Mouse (Mus musculus) neural tube, embryonic 15.5 days (tissue): ENCODE measurements around the gene Wfdc12. TPM values are rescaled to one million over a fixed set of nuclear protein-coding genes. Genes with fewer than 3 reads are reported as not detected.

Experiments used
- ATAC-seq: fragments of 200-750 bp; cut with Nextera tagmentation; 2 replicates; pipeline ENCODE4 v1.8.0; 2017; ENCODE audit warnings: mild to moderate bottlenecking, moderate TSS enrichment, moderate library complexity; ENCODE audit not compliant: low FRiP score
- H3K27ac ChIP-seq: fragments of 300-500 bp; sonication (generic); replicated peaks from 2 replicates; pipeline ENCODE4 v1.5.1; 2015; ENCODE audit warnings: mild to moderate bottlenecking, inconsistent platforms
- H3K27me3 ChIP-seq: fragments of 300-500 bp; sonication (generic); replicated peaks from 2 replicates; pipeline ENCODE4 v1.6.1; 2015; ENCODE audit warnings: inconsistent platforms
- H3K36me3 ChIP-seq: fragments of 300-500 bp; sonication (generic); 2 replicates; pipeline ENCODE4 v1.6.1; 2015; ENCODE audit warnings: inconsistent platforms
- H3K4me1 ChIP-seq: fragments of 300-500 bp; sonication (generic); 2 replicates; pipeline ENCODE4 v1.6.1; 2015; ENCODE audit warnings: inconsistent platforms
- H3K4me2 ChIP-seq: fragments of 300-500 bp; sonication (generic); 2 replicates; pipeline ENCODE4 v1.6.1; 2015; ENCODE audit warnings: inconsistent platforms, mild to moderate bottlenecking, moderate library complexity
- H3K4me3 ChIP-seq: fragments of 300-500 bp; sonication (generic); replicated peaks from 2 replicates; pipeline ENCODE4 v1.5.1; 2015; ENCODE audit warnings: mild to moderate bottlenecking, inconsistent platforms
- H3K9ac ChIP-seq: fragments of 300-500 bp; sonication (generic); replicated peaks from 2 replicates; pipeline ENCODE4 v1.6.1; 2015; ENCODE audit warnings: mild to moderate bottlenecking, inconsistent platforms
- H3K9me3 ChIP-seq: fragments of 300-500 bp; sonication (generic); replicated peaks from 2 replicates; pipeline ENCODE4 v1.6.1; 2016; ENCODE audit warnings: inconsistent platforms
- WGBS: fragments of 180-500 bp; shearing (Covaris S2); methylation state at CpG from one replicate; pipeline ENCODE4 v1.1.7; 2015; ENCODE audit warnings: mixed read lengths; 5-methylcytosine and 5-hydroxymethylcytosine counted together
- polyA plus RNA-seq: library from polyadenylated mRNA; unstranded; fragments of >200 nt; fragmentation: Nextera tagmentation; extraction: Ambion mirVana; gene quantifications from 2 replicates; pipeline ENCODE4 v1.2.1, GENCODE M21; 2015

Wfdc12 gene
- polyA plus RNA-seq, 1 experiment from 2014 or later = not detected

- Histone ChIP-seq H3K27ac (no peak overlapping the region), H3K4me3 (no peak overlapping the region), H3K36me3 (no peaks in the 10 kb centered on the region), H3K4me2 (no peak overlapping the region), H3K9ac (no peak overlapping the region), H3K9me3 (no peaks in the 10 kb centered on the region), H3K4me1 (peaks cover 19% of the 10 kb centered on the region), H3K27me3 (peaks cover 25% of the 10 kb centered on the region)
- ATAC-seq = no peak
- WGBS = 78% methylated on average over 8 of the region's 8 CpGs
Observed at GRCm38 (mm10) chr2:164174649-164175395, 15.6 kb downstream of the Wfdc12 start.

DNA sequence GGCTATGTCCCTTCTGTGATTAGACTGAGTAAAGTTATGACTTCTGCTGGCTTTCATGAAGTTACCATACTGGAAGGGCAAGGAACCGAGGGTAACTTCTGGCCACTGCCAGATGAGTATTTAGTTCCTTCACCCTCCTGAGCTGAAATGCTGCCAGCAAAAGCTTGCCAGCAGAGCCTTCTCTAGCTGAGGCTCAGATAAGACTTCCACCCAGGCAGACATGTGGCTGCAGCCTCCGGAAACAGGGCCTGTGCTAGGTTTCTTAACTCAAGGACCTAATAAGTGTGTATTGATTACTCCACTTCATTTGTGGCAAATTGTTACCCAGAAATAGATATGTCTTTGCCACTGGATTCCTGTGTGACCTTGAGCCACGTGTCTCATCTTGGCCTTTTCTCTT is 17.0 kb downstream of the Wfdc12 start:
- Histone ChIP-seq H3K4me1 (peaks cover 24% of the 10 kb centered on the region), H3K36me3 (no peaks in the 10 kb centered on the region), H3K4me2 (no peak overlapping the region), H3K27ac (no peak overlapping the region), H3K9ac (no peak overlapping the region), H3K9me3 (no peaks in the 10 kb centered on the region), H3K27me3 (peaks cover 39% of the 10 kb centered on the region), H3K4me3 (no peak overlapping the region)
- no peak for ATAC-seq
- 80% methylated on average over 3 of the region's 3 CpGs for WGBS

DNA sequence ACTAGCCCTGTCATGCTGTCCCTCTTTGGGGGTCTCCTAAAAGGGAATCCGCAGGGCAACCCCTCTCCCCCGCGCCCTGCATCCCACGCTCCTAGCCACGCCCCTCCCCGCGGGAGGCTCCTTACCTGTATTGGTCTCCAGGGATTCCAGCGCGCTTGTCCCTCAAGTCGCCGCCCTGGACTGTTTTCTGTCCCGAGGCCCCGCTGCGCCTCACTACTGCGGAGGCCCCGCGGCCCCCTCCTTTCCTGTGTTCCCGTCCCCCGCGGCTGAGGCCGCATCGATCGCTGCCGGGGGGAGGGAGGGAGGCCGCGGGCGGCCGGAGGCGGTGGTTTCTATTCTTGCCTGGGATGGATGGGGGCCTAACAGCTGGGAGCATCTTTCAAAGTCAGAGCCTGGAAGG is 19.5 kb downstream of the Wfdc12 start, which contains the start of gene Kcns1:
Gene Kcns1 (minus strand): TSS at position 212 of the 400 bp plus-strand sequence.
- H3K27me3 ChIP-seq = peaks cover 64% of the 10 kb centered on the region
- H3K4me3 ChIP-seq = peak within 1 kb of the TSS; percentile 34
- H3K9me3 ChIP-seq = no peaks in the 10 kb centered on the region
- H3K27ac ChIP-seq = no peak within 1 kb of the TSS
- H3K9ac ChIP-seq = peak within 1 kb of the TSS; percentile 36
- under 1% methylated on average over 29 of the region's 29 CpGs for WGBS
- H3K4me2 ChIP-seq = peak within 1 kb of the TSS; percentile 63
- H3K4me1 ChIP-seq = peaks cover 34% of the 10 kb centered on the region
- no peak for ATAC-seq
- H3K36me3 ChIP-seq = no peaks in the 10 kb centered on the region

- H3K27me3 ChIP-seq = peaks cover 69% of the 10 kb centered on the region
- WGBS = 6% methylated on average over 11 of the region's 11 CpGs
- H3K4me1 ChIP-seq = peaks cover 34% of the 10 kb centered on the region
- no peaks in the 10 kb centered on the region for H3K36me3 ChIP-seq
- H3K27ac ChIP-seq = no peak overlapping the region
- H3K9me3 ChIP-seq = no peaks in the 10 kb centered on the region
- peak overlapping the region; percentile 63 for H3K4me2 ChIP-seq
- no peak overlapping the region for H3K9ac ChIP-seq
- peak overlapping the region; percentile 34; the same call in 1 of the 2 replicates for H3K4me3 ChIP-seq
- ATAC-seq = no peak
Observed at GRCm38 (mm10) chr2:164170326-164170725, 20.1 kb downstream of the Wfdc12 start.

DNA sequence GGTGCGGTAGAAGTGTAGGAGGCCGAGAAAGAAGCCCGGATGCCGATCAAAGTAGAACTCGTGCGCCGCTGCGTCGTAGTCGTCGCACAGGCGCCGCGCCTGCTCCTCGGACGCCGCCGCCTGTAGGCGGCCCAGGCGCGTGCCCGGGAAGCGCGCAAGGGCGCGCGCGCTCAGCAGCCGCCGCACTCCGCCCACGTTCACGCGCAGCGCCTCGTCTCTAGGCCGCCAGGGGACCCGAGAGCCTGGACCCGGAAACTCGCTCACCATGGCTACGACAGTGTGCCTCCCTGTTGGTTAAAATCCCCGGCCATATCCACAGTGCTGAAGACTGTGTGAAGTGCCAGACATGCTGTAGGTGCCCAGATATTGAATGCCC is 21.8 kb downstream of the Wfdc12 start:
- Histone ChIP-seq H3K9ac (no peak overlapping the region), H3K27ac (no peak overlapping the region), H3K4me2 (peak overlapping the region; percentile 70), H3K4me1 (peaks cover 31% of the 10 kb centered on the region), H3K4me3 (peak overlapping the region; percentile 45), H3K27me3 (peaks cover 69% of the 10 kb centered on the region), H3K9me3 (no peaks in the 10 kb centered on the region), H3K36me3 (no peaks in the 10 kb centered on the region)
- 6% methylated on average over 42 of the region's 42 CpGs for WGBS
- ATAC-seq = peak; percentile 34; the same call in 1 of the 2 replicates

GRCm38 (mm10) chr2:164167752-164168570 is 22.4 kb downstream of the Wfdc12 start:
- peaks cover 66% of the 10 kb centered on the region for H3K27me3 ChIP-seq
- H3K9ac ChIP-seq = peak overlapping the region; percentile 37; the same call in 1 of the 2 replicates
- peak overlapping the region; percentile 45 for H3K4me3 ChIP-seq
- 14% methylated on average over 90 of the region's 90 CpGs for WGBS
- peak overlapping the region; percentile 70 for H3K4me2 ChIP-seq
- H3K27ac ChIP-seq = no peak overlapping the region
- H3K4me1 ChIP-seq = peaks cover 31% of the 10 kb centered on the region
- no peaks in the 10 kb centered on the region for H3K36me3 ChIP-seq
- no peaks in the 10 kb centered on the region for H3K9me3 ChIP-seq
- ATAC-seq = peak; percentile 76; the same call in 1 of the 2 replicates

DNA sequence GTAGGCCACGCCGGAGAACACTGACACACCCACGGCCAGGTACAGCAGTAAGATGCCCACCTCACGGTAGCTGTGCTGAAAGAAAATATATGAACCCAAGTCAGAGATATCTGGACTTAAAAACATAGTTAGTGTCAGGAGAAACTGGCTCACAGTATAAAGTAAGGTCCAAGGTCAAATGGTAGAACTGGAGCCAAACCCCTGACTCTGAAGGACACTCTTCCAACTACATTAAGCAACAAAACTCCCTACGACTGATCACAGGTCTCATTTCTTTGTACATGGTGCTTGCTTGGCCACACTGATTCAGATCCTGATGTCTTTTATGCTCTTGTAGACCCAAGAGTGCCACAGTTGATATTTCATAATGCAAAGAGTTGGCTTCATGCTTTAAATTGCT is 25.5 kb downstream of the Wfdc12 start:
- H3K9me3 ChIP-seq = no peaks in the 10 kb centered on the region
- H3K9ac ChIP-seq = no peak overlapping the region
- H3K27ac ChIP-seq = no peak overlapping the region
- no peaks in the 10 kb centered on the region for H3K36me3 ChIP-seq
- peaks cover 45% of the 10 kb centered on the region for H3K27me3 ChIP-seq
- H3K4me2 ChIP-seq = no peak overlapping the region
- peaks cover 15% of the 10 kb centered on the region for H3K4me1 ChIP-seq
- no peak for ATAC-seq
- no peak overlapping the region for H3K4me3 ChIP-seq
- WGBS = 92% methylated on average over 5 of the region's 5 CpGs

- peaks cover 6% of the 10 kb centered on the region; the same call in 1 of the 2 replicates for H3K36me3 ChIP-seq
- no peak for ATAC-seq
- H3K9me3 ChIP-seq = no peaks in the 10 kb centered on the region
- H3K27ac ChIP-seq = no peak overlapping the region
- H3K4me1 ChIP-seq = no peaks in the 10 kb centered on the region
- H3K4me2 ChIP-seq = no peak overlapping the region
- H3K4me3 ChIP-seq = no peak overlapping the region
- H3K9ac ChIP-seq = no peak overlapping the region
- WGBS = 87% methylated on average over 11 of the region's 11 CpGs
- H3K27me3 ChIP-seq = peaks cover 11% of the 10 kb centered on the region
Observed at GRCm38 (mm10) chr2:164161515-164162055, 28.8 kb downstream of the Wfdc12 start.

- no peaks in the 10 kb centered on the region for H3K27me3 ChIP-seq
- 93% methylated on average over 2 of the region's 2 CpGs for WGBS
- no peak for ATAC-seq
- H3K4me2 ChIP-seq = no peak overlapping the region
- no peak overlapping the region for H3K4me3 ChIP-seq
- H3K36me3 ChIP-seq = peaks cover 15% of the 10 kb centered on the region
- no peaks in the 10 kb centered on the region for H3K4me1 ChIP-seq
- no peaks in the 10 kb centered on the region for H3K9me3 ChIP-seq
- H3K9ac ChIP-seq = no peak overlapping the region
- no peak overlapping the region for H3K27ac ChIP-seq
Observed at GRCm38 (mm10) chr2:164158838-164159237, 31.6 kb downstream of the Wfdc12 start.

GRCm38 (mm10) chr2:164156158-164156557 is 34.2 kb downstream of the Wfdc12 start:
- Histone ChIP-seq H3K9me3 (no peaks in the 10 kb centered on the region), H3K4me3 (no peak overlapping the region), H3K9ac (no peak overlapping the region), H3K36me3 (peaks cover 40% of the 10 kb centered on the region), H3K27ac (no peak overlapping the region), H3K4me2 (no peak overlapping the region), H3K27me3 (no peaks in the 10 kb centered on the region), H3K4me1 (no peaks in the 10 kb centered on the region)
- 83% methylated on average over 7 of the region's 7 CpGs for WGBS
- no peak for ATAC-seq

DNA sequence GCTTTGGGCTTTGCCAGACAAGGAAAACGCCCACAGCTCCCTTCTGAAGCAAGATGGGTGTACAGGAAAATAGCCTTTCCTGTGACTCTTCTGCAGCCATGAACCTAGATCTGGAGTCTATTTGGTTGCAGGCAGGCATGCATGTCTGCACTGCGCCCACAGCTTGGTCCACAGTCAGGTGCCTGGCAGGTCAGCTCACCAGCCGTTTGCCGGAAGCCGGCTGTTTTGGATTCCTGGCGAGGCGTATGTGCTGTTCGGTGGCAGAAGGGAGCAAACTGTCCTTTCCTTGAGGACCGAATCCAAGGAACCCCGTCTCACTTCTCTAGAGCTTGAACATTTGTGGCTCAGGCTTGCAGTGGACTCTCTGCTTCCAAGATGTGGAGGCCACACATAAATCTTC is 36.4 kb downstream of the Wfdc12 start:
- no peak overlapping the region for H3K27ac ChIP-seq
- H3K27me3 ChIP-seq = no peaks in the 10 kb centered on the region
- H3K4me1 ChIP-seq = no peaks in the 10 kb centered on the region; the same call in 1 of the 2 replicates
- H3K9me3 ChIP-seq = no peaks in the 10 kb centered on the region
- H3K4me3 ChIP-seq = no peak overlapping the region
- H3K36me3 ChIP-seq = peaks cover 40% of the 10 kb centered on the region
- H3K9ac ChIP-seq = no peak overlapping the region
- H3K4me2 ChIP-seq = no peak overlapping the region
- WGBS = 99% methylated on average over 10 of the region's 10 CpGs
- ATAC-seq = no peak
